In genomic region chr6:142792241-142792968, GRCm38 (mm10) we compare ENCODE assay signal across 15 mouse cellular contexts. TPM values are rescaled to one million over a fixed set of nuclear protein-coding genes. Genes with fewer than 3 reads are reported as not detected.
DNase-seq lines count a peak whose midpoint lies in the region; ATAC-seq and TF ChIP-seq lines count a peak whose summit lies in the region.
"Had no signal": no experiment of that assay in that cellular context is flagged by ENCODE, and none has a peak within 500 bp of the region (broad histone marks: within the 10 kb centered on the region; RNA-seq: fewer than 3 reads in every experiment).

No protein-coding gene starts in this region.

- 0 out of 2 replicates have a peak overlapping the region, but pooled peaks have one; percentile 18 for H3K27ac ChIP-seq in intestine, embryonic 16.5 days (ENCODE audit: low read length)
- no peak overlapping the region for H3K27ac ChIP-seq in intestine, postnatal 0 days (ENCODE audit: low read depth, low read length)
- H3K27ac ChIP-seq in embryonic facial prominence, embryonic 14.5 days (replicated peaks; ENCODE audit: low read depth, low read length) = no peak overlapping the region
- H3K27ac ChIP-seq: forebrain, embryonic 10.5 days; heart, embryonic 15.5 days; limb, embryonic 13.5 days had no signal

- no peak overlapping the region for H3K4me2 ChIP-seq in intestine, embryonic 16.5 days (ENCODE audit: low read depth, low read length)
- no peak overlapping the region for H3K4me2 ChIP-seq in intestine, postnatal 0 days (replicated peaks; ENCODE audit: low read depth)
- H3K4me2 ChIP-seq in embryonic facial prominence, embryonic 14.5 days (ENCODE audit: low read depth, low read length) = no peak overlapping the region
- H3K4me2 ChIP-seq: heart, embryonic 15.5 days; limb, embryonic 13.5 days had no signal

- no peak overlapping the region for H3K4me3 ChIP-seq in intestine, embryonic 16.5 days (ENCODE audit: low read length)
- no peak overlapping the region for H3K4me3 ChIP-seq in intestine, postnatal 0 days (ENCODE audit: low read depth, low read length)
- H3K4me3 ChIP-seq in embryonic facial prominence, embryonic 14.5 days (ENCODE audit: low read depth, low read length) = no peak overlapping the region
- H3K4me3 ChIP-seq: forebrain, embryonic 10.5 days; heart, embryonic 15.5 days; limb, embryonic 13.5 days had no signal

- H3K36me3 ChIP-seq in intestine, embryonic 16.5 days (ENCODE audit: control insufficient read depth, insufficient read depth, low read length) = no peaks in the 10 kb centered on the region
- H3K36me3 ChIP-seq in intestine, postnatal 0 days (ENCODE audit: control insufficient read depth, insufficient read depth) = no peaks in the 10 kb centered on the region
- H3K36me3 ChIP-seq in embryonic facial prominence, embryonic 14.5 days (ENCODE audit: control insufficient read depth, insufficient read depth, low read length) = no peaks in the 10 kb centered on the region
- H3K36me3 ChIP-seq: forebrain, embryonic 10.5 days; heart, embryonic 15.5 days; limb, embryonic 13.5 days had no signal

- peaks cover 17% of the 10 kb centered on the region for H3K4me1 ChIP-seq in intestine, embryonic 16.5 days (ENCODE audit: control insufficient read depth, insufficient read depth, low read length)
- no peaks in the 10 kb centered on the region; the same call in 1 of the 2 replicates for H3K4me1 ChIP-seq in intestine, postnatal 0 days (replicated peaks; ENCODE audit: control insufficient read depth, insufficient read depth, low read length)
- no peaks in the 10 kb centered on the region for H3K4me1 ChIP-seq in embryonic facial prominence, embryonic 14.5 days (ENCODE audit: control insufficient read depth, insufficient read depth, low read length)
- H3K4me1 ChIP-seq: limb, embryonic 13.5 days had no signal

- no peak for TF ChIP-seq CTCF in intestine, postnatal 0 days (IDR thresholded peaks at IDR 0.05; ENCODE audit: low read depth)

- DNase-seq in embryonic facial prominence, embryonic 14.5 days (ENCODE audit: low spot score) = peak; percentile 39
- DNase-seq in retina, postnatal 1 day = peak; percentile 69
- DNase-seq in adrenal gland, adult 2 months = no peak
- no peak for DNase-seq in adrenal gland, postnatal 4 days (ENCODE audit: low spot score in 2 of 2)
- DNase-seq in left cerebral cortex, postnatal 14 days (ENCODE audit: low spot score in 2 of 2) = no peak
- DNase-seq: kidney, adult 8-10 months had no signal

- intact Hi-C loops in left cerebral cortex, postnatal 14 days (cut with DNase I) = no loop called here

- ATAC-seq in intestine, embryonic 16.5 days = no peak
- no peak for ATAC-seq in intestine, postnatal 0 days
- peak; percentile 26; the same call in 1 of the 2 replicates for ATAC-seq in embryonic facial prominence, embryonic 14.5 days (ENCODE audit: low read depth)
- ATAC-seq in megakaryocyte progenitor cell, adult 5-6 weeks (replicated peaks; ENCODE audit: poor library complexity) = peak; percentile 66

- H3K9me3 ChIP-seq in intestine, embryonic 16.5 days (ENCODE audit: control insufficient read depth, low read length) = no peaks in the 10 kb centered on the region
- H3K9me3 ChIP-seq in intestine, postnatal 0 days (ENCODE audit: control insufficient read depth) = no peaks in the 10 kb centered on the region
- no peaks in the 10 kb centered on the region for H3K9me3 ChIP-seq in embryonic facial prominence, embryonic 14.5 days (ENCODE audit: control insufficient read depth, low read length)
- H3K9me3 ChIP-seq: forebrain, embryonic 10.5 days; heart, embryonic 15.5 days; limb, embryonic 13.5 days had no signal

- no peaks in the 10 kb centered on the region for H3K27me3 ChIP-seq in intestine, embryonic 16.5 days (replicated peaks; ENCODE audit: control insufficient read depth, insufficient read depth, low read length)
- no peaks in the 10 kb centered on the region for H3K27me3 ChIP-seq in intestine, postnatal 0 days (replicated peaks; ENCODE audit: control insufficient read depth, insufficient read depth, low read length)
- H3K27me3 ChIP-seq in embryonic facial prominence, embryonic 14.5 days (replicated peaks; ENCODE audit: control insufficient read depth, insufficient read depth, low read length) = no peaks in the 10 kb centered on the region
- H3K27me3 ChIP-seq: limb, embryonic 13.5 days had no signal

- WGBS in intestine, embryonic 16.5 days = 47% methylated on average over 13 of the region's 13 CpGs
- WGBS in intestine, postnatal 0 days = 42% methylated on average over 13 of the region's 13 CpGs
- 31% methylated on average over 13 of the region's 13 CpGs for WGBS in embryonic facial prominence, embryonic 14.5 days

- no peak overlapping the region for H3K9ac ChIP-seq in intestine, embryonic 16.5 days (ENCODE audit: low read depth, low read length)
- no peak overlapping the region for H3K9ac ChIP-seq in intestine, postnatal 0 days (ENCODE audit: low read depth, low read length)
- no peak overlapping the region for H3K9ac ChIP-seq in embryonic facial prominence, embryonic 14.5 days (ENCODE audit: low read depth, low read length)
- H3K9ac ChIP-seq: heart, embryonic 15.5 days; limb, embryonic 13.5 days had no signal

RNA-seq across cellular contexts. Expression of gene Sult6b2, which starts 11.9 kb away (rescaled TPM):
- polyA plus RNA-seq in intestine, embryonic 16.5 days (2015; fragmentation: Nextera tagmentation; extraction: Ambion mirVana) = 49.8 and 76.7 TPM in 2 replicates
- polyA plus RNA-seq in intestine, postnatal 0 days (2015; fragmentation: Nextera tagmentation; extraction: Ambion mirVana) = 53.2 and 63.2 TPM in 2 replicates
- polyA plus RNA-seq in embryonic facial prominence, embryonic 14.5 days (2014; fragmentation: Nextera tagmentation; extraction: Ambion mirVana) = not detected in 2 replicates
- not detected in 2 replicates for total RNA-seq in megakaryocyte progenitor cell, adult 5-6 weeks (2015)
- not detected in 2 replicates for total RNA-seq in megakaryocyte progenitor cell, adult 5-6 weeks (2017)
- not detected for total RNA-seq in adrenal gland, adult 2 months (2021)
- polyA plus RNA-seq in adrenal gland, adult 2 months (2012; rRNA removed) = not detected in 2 replicates
- not detected for total RNA-seq in adrenal gland, postnatal 4 days (2021)
- total RNA-seq in left cerebral cortex, postnatal 14 days (2021) = under 1 TPM in 1 of 2 experiments, not detected in 1; 0.15 TPM
- total RNA-seq: MEL had no signal
- polyA plus RNA-seq: heart, embryonic 15.5 days; limb, embryonic 13.5 days; lung, embryonic 16.5 days; stomach, embryonic 14.5 days had no signal

RNA-seq across cellular contexts. Expression of gene Cmas, which starts 35.9 kb away (rescaled TPM):
- polyA plus RNA-seq in intestine, embryonic 16.5 days (2015; fragmentation: Nextera tagmentation; extraction: Ambion mirVana) = 145 and 153 TPM in 2 replicates
- 130 and 131 TPM in 2 replicates for polyA plus RNA-seq in intestine, postnatal 0 days (2015; fragmentation: Nextera tagmentation; extraction: Ambion mirVana)
- 95.2 and 95.6 TPM in 2 replicates for polyA plus RNA-seq in embryonic facial prominence, embryonic 14.5 days (2014; fragmentation: Nextera tagmentation; extraction: Ambion mirVana)
- 61.3 and 67.0 TPM in 2 replicates for total RNA-seq in megakaryocyte progenitor cell, adult 5-6 weeks (2015)
- total RNA-seq in megakaryocyte progenitor cell, adult 5-6 weeks (2017) = 58.1 and 66.2 TPM in 2 replicates
- 10 to 100 TPM; 30.5 to 30.8 TPM for total RNA-seq in adrenal gland, adult 2 months (2021)
- polyA plus RNA-seq in adrenal gland, adult 2 months (2012; rRNA removed) = 4.4 and 11.0 TPM in 2 replicates
- total RNA-seq in adrenal gland, postnatal 4 days (2021) = 10 to 100 TPM; 46.3 to 51.1 TPM
- total RNA-seq in left cerebral cortex, postnatal 14 days (2021) = 100 to 1,000 TPM; 127 TPM

Comparison
In these comparisons a context has a peak if more than half of its experiments do, and no peak if none do; other contexts are left out.
1. ATAC-seq: peak in embryonic facial prominence, embryonic 14.5 days (single experiment) and megakaryocyte progenitor cell, adult 5-6 weeks (single experiment); none in intestine, embryonic 16.5 days (single experiment) and intestine, postnatal 0 days (single experiment).
2. DNase-seq: peak in embryonic facial prominence, embryonic 14.5 days (single experiment) and retina, postnatal 1 day (single experiment); none in adrenal gland, adult 2 months (single experiment), adrenal gland, postnatal 4 days (0 of 2) and left cerebral cortex, postnatal 14 days (0 of 2).